In genomic region chrX:166559333-166559732, GRCm38 (mm10) we compare ENCODE assay signal across 13 mouse cellular contexts. TPM values are rescaled to one million over a fixed set of nuclear protein-coding genes. Genes with fewer than 3 reads are reported as not detected.
DNase-seq lines count a peak whose midpoint lies in the region; ATAC-seq lines count a peak whose summit lies in the region.
"Had no signal": no experiment of that assay in that cellular context is flagged by ENCODE, and none has a peak within 500 bp of the region (broad histone marks: within the 10 kb centered on the region; RNA-seq: fewer than 3 reads in every experiment).

No protein-coding gene starts in this region.

- no peaks in the 10 kb centered on the region for H3K27me3 ChIP-seq in kidney, embryonic 14.5 days (ENCODE audit: control insufficient read depth, insufficient read depth, low read length)
- H3K27me3 ChIP-seq: liver, embryonic 13.5 days had no signal

- H3K4me3 ChIP-seq in kidney, embryonic 14.5 days (ENCODE audit: low read length), result no peak overlapping the region
- H3K4me3 ChIP-seq: gastrocnemius, adult 2 months; hindbrain, embryonic 12.5 days; liver, embryonic 13.5 days; midbrain, embryonic 12.5 days had no signal

- no peak for DNase-seq in kidney, adult 18-20 months
- peak; percentile 86 for DNase-seq in NIH3T3 (ENCODE audit: low read depth)
- DNase-seq in adrenal gland, postnatal 25 days, result peak; percentile 16
- DNase-seq in lung, postnatal 10 days, result peak; percentile 28
- no peak for DNase-seq in layer of hippocampus, adult 18-20 months (ENCODE audit: low spot score in 2 of 2)
- no peak for DNase-seq in urinary bladder, postnatal 10 days (ENCODE audit: low spot score)
- DNase-seq: gastrocnemius, adult 2 months; liver, embryonic 13.5 days; right cerebral cortex, postnatal 14 days had no signal

- no peaks in the 10 kb centered on the region for H3K36me3 ChIP-seq in kidney, embryonic 14.5 days (ENCODE audit: control insufficient read depth, insufficient read depth, low read length)
- H3K36me3 ChIP-seq: hindbrain, embryonic 12.5 days; liver, embryonic 13.5 days; midbrain, embryonic 12.5 days had no signal

- no peaks in the 10 kb centered on the region for H3K9me3 ChIP-seq in kidney, embryonic 14.5 days (ENCODE audit: control insufficient read depth, low read length)
- H3K9me3 ChIP-seq: hindbrain, embryonic 12.5 days; liver, embryonic 13.5 days; midbrain, embryonic 12.5 days had no signal

- no peaks in the 10 kb centered on the region for H3K4me1 ChIP-seq in kidney, embryonic 14.5 days (ENCODE audit: control insufficient read depth, insufficient read depth, low read length)
- H3K4me1 ChIP-seq: hindbrain, embryonic 12.5 days; liver, embryonic 13.5 days; midbrain, embryonic 12.5 days had no signal

- H3K27ac ChIP-seq in kidney, embryonic 14.5 days (ENCODE audit: low read depth, low read length), result no peak overlapping the region
- H3K27ac ChIP-seq: gastrocnemius, adult 2 months; hindbrain, embryonic 12.5 days; liver, embryonic 13.5 days; midbrain, embryonic 12.5 days had no signal

- H3K4me2 ChIP-seq in kidney, embryonic 14.5 days (replicated peaks; ENCODE audit: low read depth, low read length), result no peak overlapping the region
- H3K4me2 ChIP-seq: hindbrain, embryonic 12.5 days; liver, embryonic 13.5 days; midbrain, embryonic 12.5 days had no signal

- WGBS in kidney, embryonic 14.5 days, result 64% methylated on average over 3 of the region's 3 CpGs

- H3K9ac ChIP-seq in kidney, embryonic 14.5 days (ENCODE audit: low read depth, low read length), result no peak overlapping the region
- H3K9ac ChIP-seq: hindbrain, embryonic 12.5 days; liver, embryonic 13.5 days; midbrain, embryonic 12.5 days had no signal

- 0 out of 2 replicates have a peak, but pooled peaks have one; percentile 49 for ATAC-seq in kidney, embryonic 14.5 days (ENCODE audit: low FRiP score, low TSS enrichment)
- no peak for ATAC-seq in megakaryocyte, adult 5-6 weeks (ENCODE audit: poor library complexity, severe bottlenecking)

RNA-seq across cellular contexts. Expression of gene Egfl6, which starts 26.2 kb away (rescaled TPM):
- polyA plus RNA-seq in kidney, embryonic 14.5 days (2014; fragmentation: Nextera tagmentation; extraction: Ambion mirVana), result 8.4 TPM in 2 replicates
- 23.9 and 24.9 TPM in 2 replicates for total RNA-seq in adrenal gland, postnatal 25 days (2021)
- total RNA-seq in layer of hippocampus, adult 18-20 months (2021), result 1 to 10 TPM; 4.3 to 4.7 TPM
- not detected in 2 replicates for total RNA-seq in megakaryocyte, adult 5-6 weeks (2015)
- total RNA-seq in megakaryocyte, adult 5-6 weeks (2017), result not detected in 2 replicates

RNA-seq across cellular contexts. Expression of gene Tceanc, which starts 41.0 kb away (rescaled TPM):
- polyA plus RNA-seq in kidney, embryonic 14.5 days (2014; fragmentation: Nextera tagmentation; extraction: Ambion mirVana), result 5.7 and 9.9 TPM in 2 replicates
- 5.0 and 7.1 TPM in 2 replicates for total RNA-seq in adrenal gland, postnatal 25 days (2021)
- 1 to 10 TPM; 1.0 to 1.5 TPM for total RNA-seq in layer of hippocampus, adult 18-20 months (2021)
- 5.9 and 7.8 TPM in 2 replicates for total RNA-seq in megakaryocyte, adult 5-6 weeks (2015)
- 6.8 and 11.7 TPM in 2 replicates for total RNA-seq in megakaryocyte, adult 5-6 weeks (2017)

Comparison
In these comparisons a context has a peak if more than half of its experiments do, and no peak if none do; other contexts are left out.
1. DNase-seq: peak in NIH3T3 (single experiment), adrenal gland, postnatal 25 days (single experiment) and lung, postnatal 10 days (single experiment); none in kidney, adult 18-20 months (single experiment), layer of hippocampus, adult 18-20 months (0 of 2) and urinary bladder, postnatal 10 days (single experiment).
2. RNA of gene Egfl6, which starts 26.2 kb away (total RNA-seq): 23.9 to 24.9 TPM in adrenal gland, postnatal 25 days and 4.3 to 4.7 TPM in layer of hippocampus, adult 18-20 months; not detected in megakaryocyte, adult 5-6 weeks; every median in the first group is over 4 times any median in the second.